14 mouse cellular contexts compared by ENCODE assay signal in genomic region chr2:49739046-49739445, GRCm38 (mm10). TPM values are rescaled to one million over a fixed set of nuclear protein-coding genes. Genes with fewer than 3 reads are reported as not detected.
DNase-seq lines count a peak whose midpoint lies in the region; ATAC-seq and TF ChIP-seq lines count a peak whose summit lies in the region.
"Had no signal": no experiment of that assay in that cellular context is flagged by ENCODE, and none has a peak within 500 bp of the region (broad histone marks: within the 10 kb centered on the region; RNA-seq: fewer than 3 reads in every experiment).

No protein-coding gene starts in this region.

- no peak for TF ChIP-seq CTCF in forebrain, postnatal 0 days (IDR thresholded peaks at IDR 0.05; ENCODE audit: low read depth)

- H3K9me3 ChIP-seq in hindbrain, embryonic 16.5 days (ENCODE audit: control insufficient read depth, low read length), result no peaks in the 10 kb centered on the region
- H3K9me3 ChIP-seq in hindbrain, embryonic 14.5 days (ENCODE audit: control insufficient read depth, low read length), result no peaks in the 10 kb centered on the region
- no peaks in the 10 kb centered on the region for H3K9me3 ChIP-seq in forebrain, postnatal 0 days (ENCODE audit: low read length)
- H3K9me3 ChIP-seq: heart, embryonic 15.5 days; neural tube, embryonic 13.5 days had no signal

- H3K36me3 ChIP-seq in hindbrain, embryonic 16.5 days (ENCODE audit: control insufficient read depth, insufficient read depth, low read length), result peaks cover 14% of the 10 kb centered on the region; the same call in 1 of the 2 replicates
- peaks cover 79% of the 10 kb centered on the region for H3K36me3 ChIP-seq in hindbrain, embryonic 14.5 days (replicated peaks; ENCODE audit: control insufficient read depth, insufficient read depth)
- peaks cover 35% of the 10 kb centered on the region for H3K36me3 ChIP-seq in forebrain, postnatal 0 days (ENCODE audit: insufficient read depth)
- H3K36me3 ChIP-seq: heart, embryonic 15.5 days had no signal

- H3K9ac ChIP-seq in hindbrain, embryonic 16.5 days (ENCODE audit: low read depth, low read length), result no peak overlapping the region
- no peak overlapping the region for H3K9ac ChIP-seq in hindbrain, embryonic 14.5 days
- H3K9ac ChIP-seq in forebrain, postnatal 0 days, result no peak overlapping the region
- H3K9ac ChIP-seq: heart, embryonic 15.5 days; neural tube, embryonic 13.5 days had no signal

- no peak overlapping the region; the same call in 1 of the 2 replicates for H3K27ac ChIP-seq in hindbrain, embryonic 16.5 days (ENCODE audit: low read depth, low read length)
- no peak overlapping the region for H3K27ac ChIP-seq in hindbrain, embryonic 14.5 days
- no peak overlapping the region for H3K27ac ChIP-seq in forebrain, postnatal 0 days (ENCODE audit: low read depth, low read length)
- H3K27ac ChIP-seq: heart, embryonic 15.5 days; kidney, postnatal 0 days; neural tube, embryonic 13.5 days had no signal

- H3K4me2 ChIP-seq in hindbrain, embryonic 16.5 days (ENCODE audit: low read length), result no peak overlapping the region
- no peak overlapping the region for H3K4me2 ChIP-seq in hindbrain, embryonic 14.5 days (replicated peaks)
- H3K4me2 ChIP-seq in forebrain, postnatal 0 days (ENCODE audit: low read depth), result no peak overlapping the region
- H3K4me2 ChIP-seq: heart, embryonic 15.5 days; neural tube, embryonic 13.5 days had no signal

- no peaks in the 10 kb centered on the region for H3K27me3 ChIP-seq in hindbrain, embryonic 16.5 days (replicated peaks; ENCODE audit: control insufficient read depth, insufficient read depth, low read length)
- no peaks in the 10 kb centered on the region for H3K27me3 ChIP-seq in hindbrain, embryonic 14.5 days (ENCODE audit: control insufficient read depth, insufficient read depth, low read length)
- no peaks in the 10 kb centered on the region for H3K27me3 ChIP-seq in forebrain, postnatal 0 days (ENCODE audit: insufficient read depth, low read length)
- H3K27me3 ChIP-seq: heart, embryonic 15.5 days; neural tube, embryonic 13.5 days had no signal

- WGBS in hindbrain, embryonic 16.5 days, result 83% methylated on average over 5 of the region's 5 CpGs
- WGBS in hindbrain, embryonic 14.5 days, result 81% methylated on average over 5 of the region's 5 CpGs
- WGBS in forebrain, postnatal 0 days, result 68% methylated on average over 5 of the region's 5 CpGs

- DNase-seq in hindbrain, embryonic 14.5 days (ENCODE audit: low spot score), result no peak
- peak; percentile 46 for DNase-seq in urinary bladder, postnatal 14 days (ENCODE audit: low spot score)
- DNase-seq in urinary bladder, adult 2 months (ENCODE audit: low spot score), result no peak
- peak; percentile 51 for DNase-seq in fibroblast of lung, adult 2 months (ENCODE audit: low read depth)
- DNase-seq in adrenal gland, postnatal 36 days, result no peak
- no peak for DNase-seq in forebrain, postnatal 0 days
- DNase-seq: right cerebral cortex, postnatal 25 days; thymus, adult 18-20 months had no signal

- H3K4me3 ChIP-seq in hindbrain, embryonic 16.5 days (ENCODE audit: low read length), result no peak overlapping the region
- no peak overlapping the region for H3K4me3 ChIP-seq in hindbrain, embryonic 14.5 days (replicated peaks; ENCODE audit: low read length)
- no peak overlapping the region for H3K4me3 ChIP-seq in forebrain, postnatal 0 days (ENCODE audit: low read depth, low read length)
- H3K4me3 ChIP-seq: erythroblast, embryonic 14.5 days; heart, embryonic 15.5 days; neural tube, embryonic 13.5 days had no signal

- peak; percentile 18; the same call in 1 of the 2 replicates for ATAC-seq in hindbrain, embryonic 16.5 days
- no peak for ATAC-seq in hindbrain, embryonic 14.5 days (ENCODE audit: low FRiP score)
- ATAC-seq in forebrain, postnatal 0 days, result no peak

- peaks cover 36% of the 10 kb centered on the region for H3K4me1 ChIP-seq in hindbrain, embryonic 16.5 days (ENCODE audit: control insufficient read depth, insufficient read depth, low read depth, low read length)
- H3K4me1 ChIP-seq in hindbrain, embryonic 14.5 days (replicated peaks; ENCODE audit: control insufficient read depth, insufficient read depth, low read length), result peaks cover 31% of the 10 kb centered on the region
- H3K4me1 ChIP-seq in forebrain, postnatal 0 days (ENCODE audit: insufficient read depth), result peaks cover 7% of the 10 kb centered on the region; the same call in 1 of the 2 replicates

RNA-seq across cellular contexts. Expression of gene Lypd6b, which starts 48.4 kb away (rescaled TPM):
- polyA plus RNA-seq in hindbrain, embryonic 16.5 days (2015; fragmentation: Nextera tagmentation; extraction: Ambion mirVana), result 15.6 and 18.8 TPM in 2 replicates
- 14.6 and 16.7 TPM in 2 replicates for polyA plus RNA-seq in hindbrain, embryonic 14.5 days (2014; fragmentation: Nextera tagmentation; extraction: Ambion mirVana)
- 6.8 and 7.7 TPM in 2 replicates for polyA plus RNA-seq in urinary bladder, adult 2 months (2012; rRNA removed)
- under 1 TPM in 1 of 2 experiments, not detected in 1; 0.86 TPM for total RNA-seq in adrenal gland, postnatal 36 days (2021)
- total RNA-seq in forebrain, postnatal 0 days (2014; rRNA removed), result 18.6 and 23.3 TPM in 2 replicates
- polyA plus RNA-seq in forebrain, postnatal 0 days (2015; fragmentation: Nextera tagmentation; extraction: Ambion mirVana), result 18.0 and 22.2 TPM in 2 replicates
- total RNA-seq: liver, adult 2 months had no signal
- polyA plus RNA-seq: erythroblast, embryonic 14.5 days; liver, adult 2 months had no signal

Comparison
In these comparisons a context has a peak if more than half of its experiments do, and no peak if none do; other contexts are left out.
1. DNase-seq: peak in urinary bladder, postnatal 14 days (single experiment) and fibroblast of lung, adult 2 months (single experiment); none in hindbrain, embryonic 14.5 days (single experiment), urinary bladder, adult 2 months (single experiment), adrenal gland, postnatal 36 days (0 of 2) and forebrain, postnatal 0 days (single experiment).